Mouse (Mus musculus): ENCODE measurements around the gene Sox5. TPM values are rescaled to one million over a fixed set of nuclear protein-coding genes. Genes with fewer than 3 reads are reported as not detected.

The Sox5 gene
- total and polyA plus RNA-seq, 3 experiments, result 0.08 to 0.47 (median 0.46) TPM

GRCm38 (mm10) chr6:144501439-144501838, 280.3 kb downstream of the Sox5 start:
- in situ Hi-C loops (cut with MboI; ENCODE audit: low pct_ligation_motif_present, low pct_unique_long_range_greater_than_20kb, low sequenced_read_pairs), result no loop called here
- Histone ChIP-seq H3K27me3 (replicated peaks) (no peaks in the 10 kb centered on the region), H3K9ac (ENCODE audit: insufficient read depth, low read depth) (no peak overlapping the region), H3K4me2 (ENCODE audit: insufficient read depth, low read depth, poor library complexity, severe bottlenecking) (no peak overlapping the region), H3K79me2 (replicated peaks; ENCODE audit: control insufficient read depth, extremely low read depth, insufficient read depth, poor library complexity, severe bottlenecking) (no peaks in the 10 kb centered on the region), H3K9me3 (replicated peaks; ENCODE audit: low read length) (no peaks in the 10 kb centered on the region), H3K4me3 (replicated peaks in 1 of 3; ENCODE audit: low read depth in 2 of 3, low read length in 2 of 3, poor library complexity in 1 of 3) (no peak overlapping the region), H3K36me3 (replicated peaks in 1 of 2; ENCODE audit: control insufficient read depth in 1 of 2, insufficient read depth in 1 of 2, low read length in 1 of 2) (no peaks in the 10 kb centered on the region), H3K27ac (ENCODE audit: insufficient read depth, low read depth) (no peak overlapping the region), H3K4me1 (ENCODE audit: control insufficient read depth in 1 of 2, insufficient read depth in 2 of 2) (no peaks in the 10 kb centered on the region)
- dilution Hi-C loops (cut with MboI; ENCODE audit: extremely low pct_ligation_motif_present, extremely low pct_unique_long_range_greater_than_20kb, low sequenced_read_pairs), result no loop called here
- TF ChIP-seq ETS1 (conservative IDR thresholded peaks at IDR 0.05; ENCODE audit: low read depth, low read length) (no peak), TCF12 (IDR thresholded peaks at IDR 0.05; ENCODE audit: low read depth, low read length) (no peak), MEF2A (IDR thresholded peaks at IDR 0.05; ENCODE audit: borderline replicate concordance, low read depth, low read length) (no peak), JUN (IDR thresholded peaks at IDR 0.05; ENCODE audit: insufficient read depth, low read depth, low read length) (no peak), SMC3 (IDR thresholded peaks at IDR 0.05; ENCODE audit: low read depth, low read length) (no peak), BHLHE40 (IDR thresholded peaks at IDR 0.05; ENCODE audit: low read depth, low read length) (no peak), NELFE (IDR thresholded peaks at IDR 0.05; ENCODE audit: low read depth, low read length) (no peak)
- DNase-seq (ENCODE audit: extremely low read depth), result no peak

- no peaks in the 10 kb centered on the region for H3K27me3 ChIP-seq (replicated peaks)
- TF ChIP-seq EP300 (IDR thresholded peaks at IDR 0.05; ENCODE audit: low read length) (no peak), MEF2A (IDR thresholded peaks at IDR 0.05; ENCODE audit: borderline replicate concordance, low read depth, low read length) (no peak), CTCF (conservative IDR thresholded peaks at IDR 0.05 in 1 of 2, IDR thresholded peaks at IDR 0.05 in 1 of 2; ENCODE audit: low read depth in 2 of 2, low read length in 2 of 2) (peak in 1 of 2 experiments; percentile 16; a peak in 2 of 4 replicates)
- no peak overlapping the region for H3K9ac ChIP-seq (ENCODE audit: insufficient read depth, low read depth)
- in situ Hi-C loops (cut with MboI; ENCODE audit: low pct_ligation_motif_present, low pct_unique_long_range_greater_than_20kb, low sequenced_read_pairs), result loop anchor here (10.0 kb wide), 1 partner anchor 467 kb away; no protein-coding TSS in a partner anchor
- H3K36me3 ChIP-seq (replicated peaks in 1 of 2; ENCODE audit: control insufficient read depth in 1 of 2, insufficient read depth in 1 of 2, low read length in 1 of 2), result no peaks in the 10 kb centered on the region
- dilution Hi-C loops (cut with MboI; ENCODE audit: extremely low pct_ligation_motif_present, extremely low pct_unique_long_range_greater_than_20kb, low sequenced_read_pairs), result no loop called here
- H3K27ac ChIP-seq (ENCODE audit: insufficient read depth, low read depth), result no peak overlapping the region
- H3K4me3 ChIP-seq (replicated peaks in 1 of 3; ENCODE audit: low read depth in 2 of 3, low read length in 2 of 3, poor library complexity in 1 of 3), result no peak overlapping the region
- H3K79me2 ChIP-seq (replicated peaks; ENCODE audit: control insufficient read depth, extremely low read depth, insufficient read depth, poor library complexity, severe bottlenecking), result no peaks in the 10 kb centered on the region
- H3K4me1 ChIP-seq (ENCODE audit: control insufficient read depth in 1 of 2, insufficient read depth in 2 of 2), result no peaks in the 10 kb centered on the region
- DNase-seq (ENCODE audit: extremely low read depth), result peak; percentile 10
- no peak overlapping the region for H3K4me2 ChIP-seq (ENCODE audit: insufficient read depth, low read depth, poor library complexity, severe bottlenecking)
- no peaks in the 10 kb centered on the region for H3K9me3 ChIP-seq (replicated peaks; ENCODE audit: low read length)
These were observed 283.6 kb downstream of the Sox5 start for GRCm38 (mm10) chr6:144498177-144498576.

GRCm38 (mm10) chr6:144491761-144492415, 289.9 kb downstream of the Sox5 start:
- no peaks in the 10 kb centered on the region for H3K36me3 ChIP-seq (replicated peaks in 1 of 2; ENCODE audit: control insufficient read depth in 1 of 2, insufficient read depth in 1 of 2, low read length in 1 of 2)
- H3K4me2 ChIP-seq (ENCODE audit: insufficient read depth, low read depth, poor library complexity, severe bottlenecking), result no peak overlapping the region
- H3K9me3 ChIP-seq (replicated peaks; ENCODE audit: low read length), result peaks cover under 1% of the 10 kb centered on the region
- H3K79me2 ChIP-seq (replicated peaks; ENCODE audit: control insufficient read depth, extremely low read depth, insufficient read depth, poor library complexity, severe bottlenecking), result no peaks in the 10 kb centered on the region
- in situ Hi-C loops (cut with MboI; ENCODE audit: low pct_ligation_motif_present, low pct_unique_long_range_greater_than_20kb, low sequenced_read_pairs), result loop anchor here (10.0 kb wide), 1 partner anchor 473 kb away; no protein-coding TSS in a partner anchor
- DNase-seq (ENCODE audit: extremely low read depth), result no peak
- no peak overlapping the region for H3K4me3 ChIP-seq (replicated peaks in 1 of 3; ENCODE audit: low read depth in 2 of 3, low read length in 2 of 3, poor library complexity in 1 of 3)
- H3K27me3 ChIP-seq (replicated peaks), result no peaks in the 10 kb centered on the region
- no peaks in the 10 kb centered on the region for H3K4me1 ChIP-seq (ENCODE audit: control insufficient read depth in 1 of 2, insufficient read depth in 2 of 2)
- dilution Hi-C loops (cut with MboI; ENCODE audit: extremely low pct_ligation_motif_present, extremely low pct_unique_long_range_greater_than_20kb, low sequenced_read_pairs), result no loop called here
- H3K27ac ChIP-seq (ENCODE audit: insufficient read depth, low read depth), result no peak overlapping the region
- no peak for TF ChIP-seq POLR2AphosphoS2 (IDR thresholded peaks at IDR 0.05; ENCODE audit: low read depth, low read length)
- H3K9ac ChIP-seq (ENCODE audit: insufficient read depth, low read depth), result no peak overlapping the region

Data from CH12.LX (cell line).